Mouse (Mus musculus) adrenal gland (tissue): ENCODE measurements at regions not wholly inside any gene's neighbourhood (a gene's known extent, or its start where the extent isn't known, plus 50 kb on each side); places are given as distances from the start of the nearest gene placed in this dataset.

Source experiments
- intact Hi-C: fragments of 180-260 bp; cut with DNase I; formaldehyde crosslinking; loops from one replicate; pipeline ENCODE4 v1.15.1; 2025

- intact Hi-C loops, result loop anchor here (5.0 kb wide), 1 partner anchor 1831 kb away; no protein-coding TSS in a partner anchor
Observed at GRCm38 (mm10) chr1:61135597-61136545, 158.1 kb downstream of the Icos start.

DNA sequence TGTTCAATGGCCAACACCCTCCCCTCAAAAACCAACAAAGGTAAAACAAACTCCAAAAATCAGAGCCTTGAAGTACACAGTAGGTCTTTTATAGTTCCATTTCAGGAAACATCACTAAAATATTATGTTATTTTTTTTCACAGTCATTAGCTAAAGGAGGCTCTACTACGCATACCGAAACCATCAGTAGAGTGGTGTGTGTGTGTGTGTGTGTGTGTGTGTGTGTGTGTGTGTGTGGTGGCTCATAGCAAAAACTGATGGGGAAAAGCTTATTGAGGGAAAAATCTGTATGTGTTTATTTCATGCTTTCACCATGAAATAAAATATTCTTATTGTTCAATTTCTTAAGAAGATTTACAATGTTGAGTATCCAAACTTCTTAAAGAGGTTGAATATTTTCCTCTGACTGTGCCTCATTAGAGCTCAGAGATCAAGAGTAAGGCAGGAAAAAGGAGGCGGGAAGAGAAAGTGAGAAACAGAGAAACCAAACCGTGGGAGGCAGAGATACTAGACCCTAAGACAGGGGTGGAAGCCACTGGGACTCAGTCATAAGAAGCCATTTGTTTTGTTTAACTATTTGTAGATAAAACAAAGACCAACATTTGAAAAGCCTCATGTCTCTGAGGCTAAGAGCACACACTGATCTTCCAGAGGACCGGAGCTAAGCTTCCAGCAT lies 159.6 kb downstream of the Icos start:
- intact Hi-C loops, result loop anchor here (5.0 kb wide), 1 partner anchor 1830 kb away; no protein-coding TSS in a partner anchor

- intact Hi-C loops, result loop anchor here (5.0 kb wide), 1 partner anchor 1829 kb away; no protein-coding TSS in a partner anchor
Observed at GRCm38 (mm10) chr1:61137954-61138353, 160.2 kb downstream of the Icos start.

DNA sequence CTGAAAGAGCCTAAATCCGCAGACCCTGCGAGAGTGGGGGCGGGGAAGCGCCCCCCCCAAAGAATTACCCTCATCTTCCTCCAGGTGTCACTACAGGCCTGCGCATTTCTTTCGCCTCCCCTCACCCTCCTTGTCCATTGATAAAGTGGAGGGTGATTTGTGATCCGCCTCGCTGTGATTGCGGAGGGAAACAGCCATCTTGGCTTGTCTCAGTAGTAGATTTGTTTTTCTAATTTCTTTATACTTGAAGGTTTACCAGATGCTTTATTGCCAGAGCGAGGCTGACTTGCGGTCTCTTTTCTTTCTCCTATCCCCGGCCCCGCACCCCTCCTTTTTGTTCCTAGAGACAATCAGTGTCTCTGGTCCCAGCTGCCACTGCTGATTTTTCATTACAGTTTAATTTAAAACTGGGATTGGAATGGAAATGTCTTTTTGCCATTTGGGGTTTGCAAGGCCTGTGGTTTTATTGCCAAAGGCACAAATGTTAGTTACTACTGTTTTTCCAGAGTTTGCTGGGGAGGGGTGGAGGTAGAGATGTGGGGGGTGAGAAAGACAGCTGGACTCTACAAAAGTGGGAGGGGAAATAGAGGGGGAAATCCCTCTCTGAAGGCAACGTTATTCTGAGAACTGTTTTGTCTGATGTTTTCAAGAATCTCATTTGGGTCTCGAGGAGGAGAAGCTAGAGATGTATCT lies 161.7 kb downstream of the Icos start:
- intact Hi-C loops, result loop anchor here (5.0 kb wide), 1 partner anchor 1828 kb away; no protein-coding TSS in a partner anchor

DNA sequence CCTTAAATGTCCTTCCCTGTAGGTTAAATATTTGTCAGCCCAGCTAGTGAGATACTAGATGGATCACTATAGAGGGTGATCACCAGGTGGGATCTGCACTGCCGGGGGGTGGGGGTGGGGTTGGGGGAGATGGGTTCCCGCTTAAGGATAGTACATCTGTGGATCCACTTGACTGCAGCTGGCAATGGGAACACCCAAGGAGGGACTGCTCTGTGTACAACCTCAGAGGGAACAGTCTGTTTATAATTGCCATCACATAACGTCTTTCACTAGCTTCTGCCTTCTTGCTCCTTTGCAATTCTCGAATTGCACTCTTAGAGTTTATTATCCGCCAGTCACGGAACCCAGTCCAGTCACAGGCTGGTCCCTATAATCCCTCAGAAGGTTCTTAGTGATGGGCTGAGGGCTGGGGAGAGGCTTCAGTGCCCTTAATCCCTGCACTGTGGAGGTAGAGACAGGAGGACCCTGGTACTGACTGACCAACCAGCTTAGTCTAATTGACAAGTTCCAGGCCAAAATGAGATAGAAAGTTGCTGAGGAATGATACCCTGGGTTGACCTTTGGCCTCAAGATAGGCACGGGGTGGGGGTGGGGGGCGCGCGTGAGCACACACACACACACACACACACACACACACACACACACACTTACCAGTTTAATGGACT lies 162.4 kb downstream of the Icos start:
- intact Hi-C loops, result loop anchor here (5.0 kb wide), 1 partner anchor 1827 kb away; no protein-coding TSS in a partner anchor

DNA sequence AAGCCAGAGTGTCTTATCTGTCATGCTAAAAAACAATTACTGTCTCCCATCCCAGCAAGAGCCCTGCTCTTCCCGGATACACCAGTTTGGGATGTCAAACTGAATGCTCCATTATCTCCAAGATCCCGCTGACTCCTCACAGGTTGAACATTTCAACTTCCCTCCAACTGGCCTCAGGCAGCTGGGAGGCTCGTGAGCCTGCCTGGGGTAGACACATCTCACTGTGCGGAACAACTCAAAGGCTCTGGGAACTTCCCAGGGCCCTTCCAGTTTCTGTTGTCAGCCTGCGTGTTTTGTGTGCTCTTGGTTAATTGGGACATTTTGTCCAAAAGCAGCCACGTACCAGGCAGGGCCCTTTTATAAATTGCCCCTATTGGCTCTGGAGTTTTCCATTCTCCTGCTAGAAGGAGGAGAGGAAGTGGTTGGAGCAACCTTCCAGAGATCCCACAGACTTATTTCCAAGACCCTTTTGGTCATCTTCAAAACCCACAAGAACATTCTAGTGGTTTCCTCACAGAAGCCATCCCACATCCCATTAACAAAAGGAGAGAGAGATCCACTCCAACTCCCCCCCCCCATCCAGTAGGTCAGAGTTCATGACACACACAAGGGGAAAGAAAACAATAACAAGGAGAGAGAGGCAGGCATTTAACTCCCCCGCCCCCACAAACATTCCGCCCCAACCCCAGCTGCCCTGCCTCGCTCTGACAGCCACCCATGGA lies 163.3 kb downstream of the Icos start:
- intact Hi-C loops, result no loop called here

- intact Hi-C loops, result no loop called here
Observed at GRCm38 (mm10) chr1:61141592-61141930, 163.8 kb downstream of the Icos start.

DNA sequence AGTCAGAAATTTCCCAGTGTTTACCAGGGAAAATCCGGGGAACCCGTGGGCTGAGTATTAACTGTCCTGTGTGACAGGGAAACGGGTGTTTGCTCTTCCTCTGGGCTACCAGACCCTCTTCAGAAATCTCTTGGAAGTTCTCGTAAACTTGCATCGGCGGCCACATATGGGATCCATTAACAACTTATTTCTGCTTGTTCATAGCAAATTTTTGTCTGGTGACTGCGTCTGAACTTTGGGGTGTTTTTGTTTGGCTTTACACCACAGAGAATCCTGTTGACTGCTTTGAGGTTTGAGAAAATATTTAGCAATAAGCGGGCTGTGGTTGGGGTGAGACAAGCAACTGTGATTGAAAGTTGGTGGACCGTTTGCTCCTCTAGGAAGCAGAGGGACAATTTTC lies 164.2 kb downstream of the Icos start:
- intact Hi-C loops, result no loop called here

- intact Hi-C loops, result no loop called here
Observed at GRCm38 (mm10) chr1:61143030-61143753, 165.5 kb downstream of the Icos start.

DNA sequence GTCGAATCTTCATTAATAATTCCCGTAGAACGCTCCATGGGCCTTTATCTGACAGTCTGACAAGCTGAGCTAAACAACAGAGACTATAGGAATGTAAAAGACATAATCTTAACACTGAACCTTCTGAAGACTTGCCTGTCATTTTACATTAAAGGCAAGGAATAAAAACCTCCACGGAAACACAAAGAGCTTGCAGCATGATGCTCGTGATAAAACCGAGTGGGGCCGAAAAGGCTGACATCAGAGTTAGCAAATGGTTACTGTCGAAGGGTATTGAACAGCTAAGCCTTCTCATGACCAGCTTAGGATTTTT lies 166.0 kb downstream of the Icos start:
- intact Hi-C loops, result no loop called here

GRCm38 (mm10) chr1:61145013-61145412 lies 167.3 kb downstream of the Icos start:
- intact Hi-C loops, result no loop called here

- intact Hi-C loops, result no loop called here
Observed at GRCm38 (mm10) chr1:61145572-61145971, 167.8 kb downstream of the Icos start.

GRCm38 (mm10) chr1:61146222-61146723 lies 168.5 kb downstream of the Icos start:
- intact Hi-C loops, result no loop called here

DNA sequence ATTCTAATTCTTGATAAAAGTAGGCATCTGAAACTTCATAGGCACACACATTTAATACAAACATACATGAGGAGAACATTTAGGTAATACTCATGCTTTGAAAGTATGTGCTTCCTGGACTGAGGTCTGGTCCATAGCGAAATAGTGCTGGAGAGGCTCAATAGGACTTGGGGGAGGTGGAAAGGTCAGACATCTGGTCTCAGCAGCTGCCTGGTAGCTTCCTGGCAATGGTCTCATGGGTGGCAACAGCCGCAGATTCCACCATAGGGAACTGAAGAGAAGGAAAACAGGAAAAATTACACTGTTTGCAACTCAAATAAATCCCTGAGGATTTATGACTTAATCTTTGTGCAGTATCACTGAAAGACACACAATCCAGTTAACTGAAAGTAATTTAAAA lies 174.0 kb downstream of the Icos start:
- intact Hi-C loops, result no loop called here

DNA sequence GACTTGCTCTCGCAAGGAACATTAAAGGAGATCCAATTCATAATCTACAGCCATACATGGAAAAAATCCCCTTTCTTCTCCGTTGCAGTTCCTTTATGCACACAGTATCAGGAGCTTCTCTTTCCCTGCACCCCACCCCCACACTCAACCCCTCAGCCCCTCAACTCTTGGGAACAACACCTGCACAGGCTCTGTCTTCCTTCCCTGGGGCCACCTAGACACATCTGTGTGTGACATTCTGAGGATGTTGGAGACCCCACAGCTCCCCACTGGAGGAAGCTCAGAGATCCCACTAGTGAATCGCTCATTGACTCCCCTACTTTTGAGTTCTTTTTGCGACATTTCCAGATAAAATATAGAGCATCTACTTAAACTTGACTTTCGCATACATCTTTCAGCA lies 174.4 kb downstream of the Icos start:
- intact Hi-C loops, result no loop called here

GRCm38 (mm10) chr1:61154216-61154615 lies 176.5 kb downstream of the Icos start:
- intact Hi-C loops, result no loop called here

DNA sequence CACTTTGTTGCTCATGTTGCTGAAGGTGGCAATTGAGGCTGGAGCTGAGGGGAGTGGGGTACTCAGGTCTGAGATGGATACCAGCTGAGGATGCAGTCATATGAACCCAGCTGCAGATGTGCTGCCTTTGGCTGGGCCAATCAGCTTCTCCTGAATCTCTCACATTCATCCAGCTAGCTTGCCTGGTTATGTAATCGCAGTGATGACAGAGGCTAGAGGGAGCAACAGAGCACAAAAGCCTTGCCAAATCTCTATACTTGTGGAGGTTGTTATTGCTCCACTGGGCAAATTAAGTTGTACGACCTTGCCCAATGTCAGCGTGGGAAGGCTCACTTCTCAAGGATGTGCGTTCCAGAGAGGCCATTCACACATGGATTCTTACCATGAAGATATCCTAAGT lies 179.5 kb downstream of the Icos start:
- intact Hi-C loops, result no loop called here

- intact Hi-C loops, result no loop called here
Observed at GRCm38 (mm10) chr1:61160505-61160904, 182.8 kb downstream of the Icos start.

GRCm38 (mm10) chr1:61164271-61164670 lies 186.5 kb downstream of the Icos start:
- intact Hi-C loops, result no loop called here

DNA sequence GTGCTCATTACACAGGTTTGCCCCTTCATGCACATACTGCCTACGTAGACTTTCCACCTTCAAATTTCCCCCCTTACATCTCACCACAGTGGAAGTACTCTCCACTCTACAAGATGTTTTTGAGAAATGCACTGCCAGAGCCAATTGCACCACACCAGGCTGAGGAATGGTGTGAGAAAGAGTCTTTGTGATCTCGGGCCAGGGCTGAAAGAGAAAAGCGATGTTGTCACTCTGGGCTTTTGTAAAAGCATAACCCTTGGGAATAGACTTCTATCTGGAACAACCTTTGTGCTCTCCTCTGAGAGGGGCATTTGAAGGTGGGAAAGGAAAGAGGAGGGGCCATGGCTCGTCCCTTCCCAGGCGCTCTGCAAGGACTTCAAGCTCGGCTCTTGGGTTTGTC lies 194.2 kb downstream of the Icos start:
- intact Hi-C loops, result no loop called here
